Mouse (Mus musculus) right cerebral cortex, postnatal 4 days (tissue): ENCODE results near the gene Usp10.
A peak's percentile ranks its signal among the peaks of the same experiment; 100 is the strongest.

Experiments used
- DNase-seq: peaks from one replicate; pipeline ENCODE4 v3.0.0-alpha.2; 2022

The Usp10 gene

DNA sequence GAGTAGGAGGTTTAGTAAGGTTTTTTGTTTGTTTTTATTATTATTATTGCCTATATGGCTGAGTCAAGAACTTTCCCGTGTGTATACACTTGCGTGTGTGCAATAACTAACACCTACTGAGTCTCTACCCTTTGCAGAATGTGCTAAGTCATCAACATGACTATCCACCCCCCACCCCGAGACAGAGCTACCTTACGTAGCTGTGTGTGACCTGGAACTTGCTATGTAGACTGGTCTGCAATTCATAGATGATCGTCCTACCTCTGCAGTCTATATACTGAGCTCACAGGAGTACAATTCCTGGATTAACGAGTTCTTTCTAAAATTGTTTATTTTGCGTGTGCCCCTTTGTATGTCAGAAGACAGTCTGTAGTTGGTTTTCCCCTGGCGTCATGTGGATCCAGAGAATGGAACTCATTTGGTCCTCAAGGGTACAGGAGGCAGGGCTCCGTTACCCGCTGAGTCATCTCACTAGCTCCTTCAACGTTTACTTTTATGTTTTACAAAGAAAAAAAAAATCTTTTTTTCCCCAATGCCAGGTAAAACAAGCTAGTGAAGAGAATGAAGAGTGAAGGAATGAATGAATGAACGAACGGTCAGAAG, at the start of gene Usp10:
Gene Usp10 (plus strand): TSS at position 417 of the 603 bp plus-strand sequence.
- DNase-seq = no peak

DNA sequence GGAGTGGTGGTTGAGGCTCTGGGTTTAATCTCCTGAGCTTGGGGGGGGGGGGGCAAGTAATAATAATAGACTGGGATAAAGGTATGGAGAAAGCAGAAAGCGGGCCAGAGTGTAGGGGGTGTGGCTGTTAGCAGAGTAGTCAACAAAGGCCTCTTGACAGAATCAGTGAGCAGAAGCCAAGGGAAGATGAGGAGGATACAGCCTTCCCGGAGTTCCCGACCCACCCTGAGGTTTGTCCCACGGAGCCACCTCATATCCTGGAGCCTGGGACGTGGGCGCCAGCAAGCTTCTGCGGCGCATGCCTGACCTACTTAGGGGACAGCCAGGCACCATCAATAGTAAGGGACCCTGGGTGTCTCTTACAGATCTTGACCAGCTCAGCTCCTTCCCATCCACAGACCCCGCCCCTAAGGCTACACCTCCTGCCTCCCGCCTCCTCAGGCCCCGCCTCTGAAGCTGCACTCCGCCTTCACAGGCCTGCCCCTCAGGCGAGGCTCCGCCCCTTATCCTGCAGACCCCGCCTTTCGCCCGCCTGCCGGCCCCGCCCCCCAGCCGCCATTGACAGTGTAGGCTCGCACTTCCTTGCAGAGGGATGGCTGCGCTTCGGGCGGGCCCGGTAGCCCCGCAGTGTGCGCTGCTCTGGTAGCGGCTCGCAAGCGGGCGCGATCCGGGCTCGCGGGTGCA, 48.3 kb upstream of the Usp10 start, which contains the start of gene Klhl36:
Gene Klhl36 (plus strand): TSS at position 561 of the 684 bp plus-strand sequence.
- DNase-seq = peak; percentile 94

DNA sequence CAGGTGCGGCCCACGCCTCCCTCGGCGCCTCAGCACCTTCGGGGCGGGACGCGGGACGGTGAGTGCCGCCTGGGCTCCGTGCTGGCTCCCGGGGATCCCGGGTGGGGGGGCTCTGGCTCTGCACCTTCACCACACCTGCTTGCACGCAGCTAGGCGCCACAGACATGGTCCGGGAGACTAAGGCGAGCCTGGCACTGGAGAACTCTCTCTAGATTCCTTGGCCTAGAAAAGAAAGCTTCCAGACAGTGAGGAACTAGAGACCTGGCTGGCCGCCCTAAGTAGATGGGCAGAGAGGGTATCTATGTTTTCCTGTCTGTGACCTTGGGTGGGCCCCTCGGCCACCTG, 47.8 kb upstream of the Usp10 start:
- DNase-seq = no peak

DNA sequence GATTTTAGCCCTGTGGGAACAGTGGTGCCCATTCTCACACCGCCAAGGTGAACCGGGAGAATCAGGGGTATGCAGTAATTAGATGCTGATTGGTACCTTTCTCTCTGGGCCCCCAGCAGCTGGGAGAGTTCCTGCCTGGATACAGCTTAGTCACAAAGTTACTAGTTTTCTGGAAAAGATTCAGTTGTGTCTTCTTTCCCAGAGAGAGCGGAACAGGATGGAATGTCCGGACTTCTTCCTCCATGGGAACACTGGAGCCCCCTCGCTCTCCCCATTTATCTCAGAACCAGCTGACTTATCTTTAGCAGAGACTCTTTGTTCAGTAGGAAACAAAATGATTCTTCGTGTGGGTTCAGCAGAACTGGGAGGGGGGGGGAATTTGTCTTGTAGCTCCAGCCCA, 47.4 kb upstream of the Usp10 start:
- DNase-seq = no peak

DNA sequence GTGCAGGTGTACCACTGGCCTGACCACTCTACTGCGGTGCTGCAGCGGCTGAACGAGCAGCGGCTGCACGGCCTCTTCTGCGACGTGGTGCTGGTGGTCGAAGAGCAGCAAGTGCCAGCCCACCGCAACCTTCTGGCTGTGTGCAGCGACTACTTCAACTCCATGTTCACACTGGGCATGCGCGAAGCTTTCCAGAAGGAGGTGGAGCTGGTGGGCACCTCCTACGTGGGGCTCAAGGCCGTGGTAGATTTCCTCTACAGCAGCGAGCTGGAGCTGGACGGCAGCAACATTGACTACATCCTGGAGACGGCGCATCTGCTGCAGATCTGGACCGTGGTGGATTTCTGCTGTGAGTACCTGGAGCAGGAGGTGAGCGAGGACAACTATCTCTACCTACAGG, 40.5 kb upstream of the Usp10 start:
- no peak for DNase-seq

DNA sequence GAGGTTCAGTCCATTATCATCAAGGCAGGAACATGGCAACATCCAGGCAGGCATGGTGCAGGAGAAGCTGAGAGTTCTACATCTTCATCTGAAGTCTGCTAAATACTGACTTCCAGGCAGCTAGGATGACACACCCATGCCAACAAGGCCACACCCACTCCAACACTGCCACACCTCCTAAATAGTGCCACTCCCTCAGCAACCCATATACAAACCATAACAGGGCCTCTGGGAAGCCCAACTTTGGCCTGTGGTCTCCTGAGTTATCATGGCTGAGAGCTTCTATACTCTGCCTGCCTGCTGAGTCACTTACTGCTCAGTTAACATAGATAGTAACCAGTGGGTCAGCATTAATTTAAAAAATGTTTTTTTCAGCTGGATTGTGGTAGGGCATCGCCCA, 37.0 kb upstream of the Usp10 start:
- DNase-seq = no peak

DNA sequence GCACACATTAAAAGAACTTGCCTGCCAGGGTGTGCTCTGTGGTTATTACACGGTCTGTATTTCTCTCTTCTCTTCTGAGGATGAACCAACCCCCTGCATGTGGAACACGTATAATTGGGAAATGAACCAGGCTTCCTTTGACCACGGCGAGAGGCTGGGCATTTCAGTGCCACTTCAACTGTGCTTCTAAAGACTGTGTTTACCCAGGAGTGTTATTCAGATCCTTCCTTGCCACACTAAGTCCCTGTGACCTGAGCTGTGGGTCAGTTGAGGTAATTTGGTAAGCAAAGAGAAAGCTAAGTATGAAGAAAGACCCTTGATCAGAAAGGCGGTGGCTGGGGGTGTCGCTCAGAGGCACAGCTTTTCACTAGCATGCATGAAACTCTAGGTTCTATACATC, 28.9 kb upstream of the Usp10 start:
- DNase-seq = no peak

DNA sequence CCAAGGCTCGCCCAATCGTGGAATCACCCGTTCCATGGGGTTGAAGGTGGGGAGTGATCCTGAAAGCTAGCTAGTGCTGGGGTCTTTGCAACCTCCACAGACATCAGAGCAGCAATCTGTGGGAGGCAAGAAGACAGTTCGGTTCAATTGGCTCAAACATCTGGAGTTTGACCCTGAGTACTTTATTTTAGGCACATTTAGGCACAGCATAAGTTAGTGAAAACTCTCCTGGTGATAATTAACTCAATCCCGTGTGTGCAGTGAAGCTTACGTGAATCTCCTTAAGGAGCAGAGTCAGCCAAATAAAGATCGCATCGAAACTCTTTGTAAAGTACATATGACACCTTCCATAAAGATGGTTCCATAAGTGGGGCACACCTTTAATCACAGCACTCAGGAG, 28.2 kb upstream of the Usp10 start:
- no peak for DNase-seq

DNA sequence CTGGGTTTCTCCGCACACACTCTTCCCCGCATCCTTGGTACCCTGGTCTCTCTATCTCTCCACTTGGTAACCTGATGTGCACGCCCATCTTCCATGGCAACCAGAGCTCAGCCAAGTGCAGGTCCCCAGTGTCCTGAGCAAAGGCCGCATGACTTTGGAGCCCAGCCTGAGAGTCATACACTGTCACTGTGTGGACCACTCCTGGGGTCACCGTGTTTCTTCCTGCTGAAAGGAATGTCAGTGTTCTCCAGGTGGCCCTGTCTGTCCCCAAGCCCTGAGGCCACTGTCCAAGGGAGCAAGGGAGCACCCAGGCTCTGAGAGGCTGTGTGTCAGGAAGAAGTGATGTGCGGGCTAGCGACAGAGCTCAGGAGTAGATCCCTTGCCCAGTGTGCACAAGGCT, 26.9 kb upstream of the Usp10 start:
- DNase-seq = no peak

DNA sequence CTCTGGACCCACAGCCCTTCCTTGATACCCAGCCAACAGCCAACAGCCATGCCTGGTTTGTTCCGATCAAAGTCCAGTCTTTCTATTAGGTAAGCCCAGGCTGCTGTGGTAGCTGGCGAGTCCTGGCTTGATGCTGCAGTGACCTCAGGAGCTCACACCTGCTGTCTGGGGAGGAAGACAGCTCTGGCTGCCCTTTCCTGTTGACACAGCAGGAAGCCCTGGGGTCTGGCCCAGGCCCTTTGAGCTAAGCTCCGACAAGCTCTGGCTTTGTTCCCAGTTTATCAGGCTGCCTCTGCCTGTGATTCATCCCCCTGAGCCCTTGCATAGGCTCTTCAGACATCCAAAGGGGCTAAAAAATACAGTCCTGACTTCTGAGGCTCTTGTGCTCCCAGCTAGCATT, 24.5 kb upstream of the Usp10 start:
- DNase-seq = no peak

DNA sequence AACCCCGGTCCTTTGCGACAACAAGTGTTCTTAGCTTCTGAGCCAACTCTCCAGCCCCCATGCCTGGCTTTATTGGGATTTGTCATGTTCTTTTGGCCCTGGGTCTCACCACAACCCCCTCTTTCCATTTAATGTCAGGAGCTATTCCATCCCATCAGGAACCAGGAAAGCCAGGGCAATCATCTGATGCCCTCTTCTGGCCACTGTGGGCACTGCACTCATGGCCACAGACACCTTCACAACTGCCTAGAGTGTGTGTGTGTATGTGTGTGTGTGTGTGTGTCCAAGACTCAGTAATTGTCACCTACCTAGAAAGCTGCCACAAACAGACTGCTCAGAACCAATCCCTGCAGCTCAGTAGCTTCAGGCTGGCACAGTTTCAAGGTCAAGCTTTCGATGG, 23.0 kb upstream of the Usp10 start:
- peak; percentile 44 for DNase-seq

DNA sequence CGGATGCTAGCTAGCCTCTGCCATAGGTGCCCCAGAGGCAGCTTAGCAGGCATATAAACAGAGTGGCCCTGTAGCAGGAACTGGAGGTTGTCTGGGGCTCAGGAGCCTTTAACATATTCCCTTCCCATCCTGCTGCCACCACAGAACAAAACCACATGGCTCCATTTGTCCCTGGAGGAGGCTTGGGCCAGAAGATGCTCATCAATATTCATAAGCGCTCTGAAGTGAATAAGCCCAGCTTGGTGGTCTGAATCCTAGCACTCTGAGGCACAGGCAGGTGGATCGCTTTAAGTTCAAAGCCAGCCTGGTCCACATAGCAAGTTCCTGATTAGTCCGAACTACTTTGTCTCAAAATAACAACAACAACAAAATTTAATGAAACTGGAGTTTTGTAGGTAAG, 22.1 kb upstream of the Usp10 start:
- DNase-seq = no peak

DNA sequence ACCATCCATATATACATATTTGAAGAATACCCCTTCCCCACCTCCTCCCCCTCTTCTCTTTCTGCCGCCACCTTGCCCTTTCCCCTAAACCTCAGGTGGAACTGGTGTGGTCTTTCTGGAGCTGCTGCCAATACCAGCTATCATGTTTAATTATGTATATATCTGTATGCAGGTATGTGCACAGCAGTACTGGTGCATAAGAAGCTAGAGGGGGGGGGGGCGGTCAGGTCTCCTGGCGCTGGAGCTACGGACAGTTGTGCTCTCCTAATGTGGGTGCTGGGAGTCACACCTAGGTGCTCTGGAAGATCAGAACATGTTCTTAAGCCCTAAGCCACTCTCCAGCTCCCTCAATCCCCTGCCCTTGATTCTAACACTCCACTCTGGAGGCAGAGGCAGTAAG, 13.1 kb upstream of the Usp10 start:
- no peak for DNase-seq

DNA sequence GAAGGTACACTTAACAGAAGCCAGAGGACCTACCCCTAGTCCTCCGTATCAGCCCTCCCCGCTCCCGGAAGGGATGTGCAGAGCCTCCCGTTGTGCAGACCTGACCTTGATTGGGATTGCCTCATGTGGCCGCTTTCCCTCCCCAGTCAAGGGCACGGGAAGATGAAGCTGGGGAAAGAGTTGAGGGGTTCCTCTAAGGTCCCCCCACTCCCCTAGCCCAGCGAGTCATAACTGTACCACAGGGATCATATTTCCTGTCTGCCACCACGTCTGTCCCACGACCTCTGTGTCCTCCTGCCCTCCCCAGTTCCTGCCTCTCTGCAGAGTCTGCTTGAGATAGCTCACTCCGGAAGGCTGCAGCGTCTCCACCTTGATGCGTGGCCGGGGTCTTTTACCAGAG, 12.2 kb upstream of the Usp10 start:
- no peak for DNase-seq

DNA sequence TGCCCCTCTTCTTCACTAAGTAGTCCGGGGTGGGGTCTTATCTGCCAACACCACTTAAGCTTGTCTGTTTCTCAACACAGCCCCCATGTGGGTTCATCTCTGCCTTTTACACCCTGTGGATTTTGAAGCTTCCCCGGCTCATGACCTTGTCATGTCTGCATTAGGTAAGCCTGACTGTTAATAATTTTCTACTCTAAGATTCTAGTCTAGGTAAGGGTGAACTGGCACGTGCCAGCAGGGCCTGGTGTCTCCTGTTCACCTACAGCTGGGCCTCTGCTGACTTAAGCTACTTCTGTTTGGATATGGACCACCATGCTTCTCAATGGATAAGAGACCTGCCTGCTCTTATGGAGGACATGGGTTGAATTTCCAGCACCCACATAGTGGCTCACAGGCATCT, 8.8 kb upstream of the Usp10 start:
- no peak for DNase-seq

DNA sequence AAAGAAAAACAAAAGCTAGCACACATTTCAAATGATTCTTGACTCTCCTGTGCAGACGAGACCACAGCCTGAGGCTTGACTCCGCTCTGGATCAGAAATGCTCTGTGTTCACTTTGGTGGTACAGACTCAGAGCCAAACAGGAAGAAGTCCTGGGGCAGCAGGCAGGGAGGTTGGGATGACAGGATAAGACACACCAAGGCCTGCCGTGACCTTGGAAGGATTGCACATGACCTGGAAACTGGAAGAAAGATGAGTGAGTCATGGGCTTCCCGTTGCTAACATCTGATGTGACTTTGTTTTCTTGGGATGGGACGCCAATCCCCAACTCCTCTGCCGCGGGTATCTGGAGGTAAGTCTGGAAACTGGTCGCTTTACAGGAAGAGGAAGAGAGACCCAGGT, 8.2 kb upstream of the Usp10 start:
- DNase-seq = no peak

DNA sequence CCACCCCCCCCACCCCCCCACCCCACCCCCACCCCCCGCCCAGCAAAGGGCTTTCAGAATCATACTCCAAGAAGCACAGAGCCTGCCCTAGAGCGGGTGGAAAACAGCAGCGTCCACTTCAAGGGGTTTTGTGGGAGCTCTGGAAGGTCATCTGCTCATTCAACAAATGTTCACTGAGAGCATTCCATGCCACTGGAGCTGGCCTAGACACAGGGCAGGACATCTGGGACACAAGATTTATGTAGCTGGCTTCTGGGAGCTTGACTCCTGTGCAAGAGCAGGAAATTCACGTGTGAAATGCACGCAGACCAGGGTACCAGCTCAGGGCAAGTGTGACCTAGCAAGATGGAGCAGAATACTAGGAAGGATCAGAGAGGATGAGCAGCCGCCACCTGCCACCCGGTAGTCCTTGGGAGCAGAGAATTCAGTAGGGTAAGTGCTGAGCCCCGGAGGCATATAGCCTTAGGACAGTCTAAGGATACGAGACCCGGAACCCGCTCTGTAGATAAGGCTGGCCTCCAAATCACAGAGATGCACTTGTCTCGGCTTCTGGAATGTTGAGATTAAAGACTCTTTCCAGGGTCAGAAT, 5.7 kb upstream of the Usp10 start:
- DNase-seq = no peak

DNA sequence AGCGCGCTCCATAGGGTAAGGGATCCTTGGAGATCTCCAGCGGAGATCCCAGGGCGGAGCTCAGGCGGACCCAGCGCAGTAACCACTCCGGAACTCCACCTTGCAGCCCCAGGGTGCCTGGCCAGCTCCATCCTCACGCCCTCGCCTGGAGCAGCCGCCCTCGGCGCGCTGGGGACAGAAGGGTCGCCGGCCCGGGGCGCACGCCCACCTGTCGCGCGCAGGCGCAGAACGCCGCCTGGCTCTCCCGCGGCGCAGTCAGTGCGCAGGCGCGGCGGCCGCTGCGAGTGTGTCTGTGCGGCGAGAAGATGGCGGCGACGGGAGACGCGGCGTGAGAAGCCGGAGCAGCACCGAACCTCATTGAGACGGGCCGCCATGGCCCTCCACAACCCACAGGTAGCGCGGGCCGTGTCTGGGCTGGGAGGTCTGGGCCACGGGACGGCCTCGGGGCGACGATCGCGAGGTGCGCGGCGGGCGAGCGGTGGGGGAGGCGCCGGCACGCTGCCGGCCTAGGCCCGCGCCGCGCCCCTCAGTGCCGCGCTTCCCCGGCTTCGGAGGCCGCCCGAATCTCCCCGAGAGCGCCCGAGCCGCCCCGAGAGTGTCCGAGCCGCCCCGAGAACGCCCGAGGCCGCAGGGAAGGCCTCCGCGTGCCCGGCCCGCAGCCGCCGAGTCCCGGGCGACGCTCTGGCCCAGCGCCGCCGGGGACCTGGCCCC, 542 bp downstream of the Usp10 start, which contains the start of gene Gm20388:
Gene Gm20388 (plus strand): TSS at position 295 of the 711 bp plus-strand sequence.
- peak; percentile 88 for DNase-seq

DNA sequence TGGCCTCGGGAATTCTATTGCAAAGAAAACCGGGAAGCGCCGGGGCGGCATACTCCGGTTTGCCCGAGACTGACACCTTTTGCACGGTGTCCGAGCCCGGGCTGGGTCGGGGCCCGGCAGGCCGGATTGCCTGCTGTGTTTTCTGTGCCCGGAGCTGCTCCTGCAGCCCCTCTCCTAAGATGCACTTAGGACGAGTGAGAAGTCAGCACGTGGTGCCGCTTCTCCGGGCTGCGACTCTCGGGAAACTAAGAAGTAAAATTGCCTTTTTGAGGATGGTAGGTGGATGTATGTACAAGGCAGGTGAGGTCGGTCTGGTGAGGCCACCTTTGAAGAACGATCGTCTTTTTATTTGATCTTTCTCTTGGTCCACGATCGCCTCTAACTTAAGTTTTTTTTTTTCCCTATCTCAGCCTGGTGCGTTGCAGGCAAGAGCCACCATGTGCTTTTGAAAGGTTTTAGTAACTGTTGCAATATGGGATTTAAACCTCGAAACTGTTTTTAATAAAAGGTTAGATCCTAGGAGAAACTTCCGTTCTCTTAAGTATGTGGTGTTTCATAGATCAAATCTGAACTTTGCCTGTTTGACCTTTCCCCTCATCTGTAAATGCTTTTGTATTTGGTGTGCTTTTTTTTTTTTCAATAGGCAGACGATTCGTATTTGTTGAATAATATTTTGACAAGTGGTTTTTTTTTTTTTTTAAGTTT, 1.2 kb downstream of the Usp10 start:
- DNase-seq = no peak

DNA sequence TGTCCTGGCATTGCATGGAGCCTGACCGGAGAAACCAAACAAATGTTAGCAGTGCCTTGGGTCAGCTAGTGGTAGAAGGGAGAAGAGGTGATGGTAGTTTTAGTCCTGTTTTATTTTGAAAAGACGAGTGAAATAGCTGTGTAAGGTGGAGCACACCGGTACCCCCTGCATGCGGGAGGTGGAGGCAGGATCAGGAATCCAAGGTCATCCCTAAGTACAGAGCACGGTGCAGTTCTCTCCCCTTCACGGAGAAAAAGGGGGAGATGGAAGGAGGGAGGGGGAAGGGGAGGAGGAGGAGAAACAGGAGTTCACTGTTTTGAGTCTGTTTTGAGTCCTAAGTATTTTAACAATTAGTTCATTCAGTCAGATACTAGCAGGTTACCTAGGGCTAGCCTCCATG, 2.5 kb downstream of the Usp10 start:
- no peak for DNase-seq

DNA sequence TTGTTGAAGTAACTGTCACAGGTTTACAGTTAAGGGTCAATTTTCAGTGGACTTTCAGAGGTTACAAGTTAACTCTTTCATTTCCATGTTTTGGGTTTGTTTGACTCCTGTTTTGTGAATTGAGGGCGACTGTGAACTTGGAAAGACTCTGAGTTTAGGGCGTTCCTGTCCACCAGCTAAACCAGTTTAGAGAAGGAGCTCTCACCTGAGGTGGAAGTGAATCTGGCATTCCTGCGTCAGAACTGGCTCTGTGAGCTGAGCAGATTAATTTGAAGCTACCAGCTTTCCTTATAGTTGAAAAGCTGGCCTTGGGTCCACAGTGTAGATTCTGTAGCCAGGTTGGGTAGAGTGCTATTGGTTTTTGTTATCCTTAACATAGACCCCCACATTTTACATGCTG, 3.0 kb downstream of the Usp10 start:
- DNase-seq = no peak

DNA sequence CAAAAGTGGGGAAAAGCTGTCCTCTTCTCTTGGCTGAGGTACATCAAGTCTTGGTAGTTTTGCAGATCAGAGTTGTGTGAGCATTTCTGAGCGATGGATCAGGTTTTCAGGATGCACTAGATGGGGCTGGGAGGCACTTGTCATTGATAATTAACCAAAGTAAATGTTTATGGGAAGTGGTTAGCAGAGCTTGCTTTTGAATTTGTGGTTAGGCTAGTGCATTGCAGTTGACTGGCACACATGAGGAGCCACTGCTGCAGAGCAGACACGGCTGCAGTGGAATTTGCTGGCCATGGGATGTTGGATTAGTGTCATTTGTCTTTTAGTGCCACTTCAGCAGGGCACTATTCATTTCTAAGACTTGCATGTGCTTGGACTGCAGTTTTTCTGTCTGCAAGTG, 4.0 kb downstream of the Usp10 start:
- DNase-seq = no peak

DNA sequence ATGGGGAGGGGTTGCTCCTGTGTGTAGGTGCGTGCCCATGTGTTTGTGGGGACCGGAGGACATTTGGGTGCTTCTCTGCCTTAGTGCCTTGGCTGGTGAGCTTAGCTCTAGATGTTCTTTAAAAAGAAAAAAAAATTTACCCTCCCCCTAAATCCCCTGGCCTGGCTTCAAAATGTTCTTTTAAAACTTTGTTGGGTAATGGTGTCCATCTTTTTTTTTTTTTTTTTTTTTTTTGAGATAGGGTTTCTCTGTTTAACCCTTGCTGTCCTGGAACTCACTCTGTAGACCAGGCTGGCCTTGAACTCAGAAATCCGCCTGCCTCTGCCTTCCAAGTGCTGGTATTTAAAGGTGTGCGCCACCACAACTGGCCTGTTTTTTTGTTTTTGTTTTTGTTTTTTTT, 5.1 kb downstream of the Usp10 start:
- DNase-seq = no peak
